Mouse (Mus musculus) cerebellum, adult 11 months (tissue): ENCODE data around the gene Sh3d21.
"Not testable (repeated sequence)": the region's sequence is repeated elsewhere in the genome, so short reads cannot be mapped to it uniquely, and the experiment has no call there.

ENCODE experiments used
- DNase-seq: peaks from one replicate; pipeline ENCODE4 v3.0.0; 2022

Gene Sh3d21

DNA sequence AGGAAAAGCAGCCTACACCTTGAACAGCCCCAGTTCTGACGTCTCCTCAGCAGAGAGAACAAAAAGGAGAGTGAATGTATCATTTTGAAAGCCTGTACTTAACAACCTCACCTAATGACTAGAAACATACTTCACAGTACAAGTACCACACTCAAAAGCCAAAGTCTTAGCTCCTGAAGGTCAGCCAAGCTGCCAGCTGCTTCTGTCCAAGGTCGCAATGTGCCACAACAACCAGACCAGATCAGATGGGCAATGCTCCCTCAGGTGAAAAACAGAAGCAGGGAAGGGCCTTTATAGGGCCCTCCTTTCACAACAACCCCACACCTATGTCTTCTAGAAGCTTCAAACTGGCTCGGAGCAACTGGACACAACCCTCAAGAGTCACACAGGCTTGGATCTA is 2.8 kb upstream of the Sh3d21 start:
- no peak for DNase-seq

DNA sequence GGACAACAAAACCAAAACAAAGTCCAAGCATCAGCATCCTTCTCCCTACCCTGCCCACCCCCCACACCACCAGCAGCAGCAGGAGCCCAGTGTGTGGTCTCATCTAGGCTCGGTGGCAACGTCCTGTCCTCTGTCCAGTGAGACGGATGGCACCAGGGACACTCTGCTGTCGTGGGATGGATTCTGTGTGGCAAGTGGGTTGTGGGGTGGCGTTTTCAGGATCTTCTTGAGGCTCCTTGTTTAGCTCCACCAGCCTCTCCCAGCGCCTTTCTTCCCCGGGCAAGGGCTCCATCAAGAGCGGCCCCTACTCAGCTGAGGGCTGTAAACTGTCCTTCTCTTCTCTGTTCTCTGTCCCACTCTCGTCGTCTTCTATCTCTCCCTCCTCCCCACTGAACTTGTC is 1.8 kb upstream of the Sh3d21 start:
- not testable (repeated sequence) for DNase-seq

DNA sequence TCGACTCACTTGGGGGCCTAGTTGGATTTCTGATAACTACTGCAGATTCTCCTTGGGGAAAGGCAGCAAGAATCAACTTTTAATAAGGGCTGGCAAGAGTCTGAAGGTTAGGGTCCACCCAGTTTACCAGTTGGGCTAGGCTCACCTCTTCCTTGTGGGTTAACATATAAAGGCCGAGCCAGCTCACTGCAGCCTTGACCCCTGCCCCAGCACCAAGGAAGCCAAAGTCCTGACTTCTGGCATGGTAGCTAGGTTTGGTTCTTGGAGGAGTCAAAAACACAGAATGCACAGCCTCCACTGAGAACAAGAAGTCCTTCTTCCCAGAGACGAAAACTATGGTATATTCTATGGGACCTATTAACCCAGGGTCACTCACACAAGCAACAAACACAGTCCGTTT is 394 bp upstream of the Sh3d21 start:
- DNase-seq, result no peak

DNA sequence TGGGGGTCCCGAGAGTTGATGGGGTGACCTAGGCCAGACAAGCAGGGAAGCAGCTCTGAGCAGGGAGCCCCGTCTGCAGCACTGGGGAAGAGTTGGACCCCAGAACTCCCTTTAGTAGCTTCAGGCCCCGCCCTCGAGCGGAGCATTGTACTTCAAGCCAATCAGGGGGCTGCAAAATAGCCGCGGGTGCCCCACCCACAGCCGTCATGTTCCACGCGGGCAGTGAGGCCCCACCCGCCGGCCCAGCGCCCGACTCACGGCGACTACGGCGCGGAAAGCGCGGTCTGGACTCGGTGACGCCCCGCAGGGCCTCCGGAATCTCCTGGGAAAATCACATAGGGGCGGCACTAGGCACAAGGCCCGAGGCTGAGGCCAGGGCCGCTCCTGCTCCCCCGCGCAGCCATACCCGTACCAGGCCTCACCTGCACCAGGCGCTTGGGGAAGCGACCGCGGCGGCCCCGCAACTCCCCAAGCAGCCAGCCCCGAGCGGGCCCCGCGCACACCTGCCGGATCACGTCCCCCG is 686 bp downstream of the Sh3d21 start:
- peak; percentile 69 for DNase-seq

DNA sequence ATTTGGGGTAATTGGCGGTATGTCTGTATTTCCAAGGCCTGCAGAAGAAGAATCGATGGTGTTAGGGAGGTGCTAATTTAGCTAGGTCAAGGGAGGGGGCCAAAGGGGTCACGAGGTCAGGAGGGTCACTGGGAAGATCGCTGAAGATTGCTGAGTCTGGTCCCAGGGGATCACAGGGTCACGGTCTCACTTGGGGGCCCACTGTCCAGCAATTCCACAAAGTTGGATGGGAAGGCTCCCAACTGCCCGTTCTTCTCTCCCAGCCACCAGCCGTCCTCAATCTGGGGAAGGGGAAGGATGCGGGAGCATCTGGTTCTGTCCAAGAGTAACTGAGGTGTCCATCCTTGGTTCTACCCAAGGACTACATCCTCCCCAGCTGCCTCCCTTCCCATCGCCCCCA is 1.3 kb downstream of the Sh3d21 start:
- no peak for DNase-seq

DNA sequence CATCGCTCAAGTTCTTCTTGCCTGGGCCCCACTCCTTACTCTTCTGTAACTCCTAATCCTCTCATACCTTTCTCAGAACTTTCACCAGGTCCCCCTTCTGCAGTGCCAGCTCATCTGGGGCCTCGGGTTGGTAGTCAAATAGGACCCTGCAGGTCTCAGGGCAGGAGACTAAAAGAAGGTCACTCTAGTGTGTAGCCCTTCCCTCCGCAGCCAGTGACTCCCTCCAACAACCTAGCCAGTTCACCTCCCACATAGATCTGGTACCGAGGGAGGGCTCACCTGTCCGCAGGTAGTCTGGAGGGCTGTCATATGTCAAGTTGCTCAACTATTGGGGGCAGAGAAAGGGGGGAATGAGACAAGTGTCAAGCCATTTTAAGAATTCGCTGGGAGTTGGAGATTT is 1.8 kb downstream of the Sh3d21 start:
- no peak for DNase-seq

DNA sequence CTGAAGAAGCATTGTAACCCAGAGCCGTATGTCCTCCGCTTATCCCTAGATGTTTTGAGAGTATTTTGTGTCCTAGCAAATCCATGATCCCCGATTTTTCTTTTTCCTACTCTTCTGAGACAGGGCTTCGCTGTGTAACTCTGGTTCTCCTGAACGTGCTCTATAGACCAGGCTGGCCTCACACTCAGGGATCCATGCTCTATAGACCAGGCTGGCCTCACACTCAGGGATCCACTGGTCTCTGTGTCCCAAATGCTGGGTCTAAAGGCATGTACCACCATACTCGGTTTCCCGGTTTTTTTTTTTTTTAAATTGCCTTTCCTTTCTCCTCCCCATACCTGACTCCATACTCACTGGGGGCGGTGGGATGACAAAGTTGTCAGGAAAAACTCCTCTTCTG is 2.3 kb downstream of the Sh3d21 start:
- no peak for DNase-seq

DNA sequence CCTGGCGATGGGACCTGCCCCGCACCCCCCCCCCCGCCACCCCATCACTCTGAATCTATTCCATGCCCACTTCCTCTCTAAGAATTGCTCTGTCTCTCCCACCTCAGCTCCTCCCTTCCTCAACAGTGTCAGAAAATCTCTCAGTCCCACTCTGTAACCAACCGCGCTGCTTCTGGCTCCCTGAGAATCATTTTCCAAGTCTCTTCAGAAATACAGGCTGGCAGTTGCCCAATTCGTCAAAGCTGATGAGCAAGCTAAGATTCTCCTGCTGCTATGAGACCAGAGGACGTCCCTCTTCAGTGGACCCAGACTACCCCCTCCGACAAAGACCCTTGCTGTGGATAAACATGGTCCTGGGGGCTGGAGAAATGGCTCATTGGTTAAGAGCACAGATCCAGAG is 3.8 kb downstream of the Sh3d21 start:
- DNase-seq, result no peak

DNA sequence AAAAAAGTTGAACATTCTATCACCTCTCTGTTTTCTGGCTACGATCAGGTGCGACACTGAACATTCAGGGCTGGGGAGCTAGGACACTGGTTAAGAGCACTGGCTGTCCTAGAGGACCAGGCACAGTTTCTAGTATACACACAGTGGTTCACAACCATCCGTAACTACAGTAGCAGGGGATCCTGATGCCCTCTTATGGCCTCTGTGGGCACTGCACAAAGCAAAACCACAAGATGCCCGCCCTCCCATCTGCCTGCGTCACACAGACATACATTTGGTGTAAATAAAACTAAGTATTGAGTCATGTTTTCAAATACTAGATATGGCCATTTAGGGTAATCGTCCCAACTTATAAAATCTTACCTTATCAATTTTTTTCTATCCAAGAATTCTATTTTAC is 5.7 kb downstream of the Sh3d21 start:
- DNase-seq, result no peak

DNA sequence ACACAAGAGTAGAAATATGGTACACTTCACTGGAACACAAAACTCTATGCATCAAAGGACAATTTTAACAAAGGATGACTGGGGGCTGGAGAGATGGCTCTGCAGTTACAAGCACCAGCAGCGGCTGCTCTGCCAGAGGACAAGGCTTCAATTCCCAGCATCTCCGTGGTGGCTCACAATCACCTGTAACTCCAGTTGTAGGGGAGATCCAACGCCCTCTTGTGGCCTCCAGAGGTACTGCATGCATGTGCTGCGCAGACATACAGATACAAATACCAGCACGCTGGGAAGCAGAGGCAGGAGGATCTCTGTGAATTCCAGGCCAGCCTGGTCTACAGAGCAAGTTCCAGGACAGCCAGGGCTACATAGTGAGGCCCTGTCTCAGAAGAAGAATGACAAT is 6.7 kb downstream of the Sh3d21 start:
- DNase-seq, result no peak

DNA sequence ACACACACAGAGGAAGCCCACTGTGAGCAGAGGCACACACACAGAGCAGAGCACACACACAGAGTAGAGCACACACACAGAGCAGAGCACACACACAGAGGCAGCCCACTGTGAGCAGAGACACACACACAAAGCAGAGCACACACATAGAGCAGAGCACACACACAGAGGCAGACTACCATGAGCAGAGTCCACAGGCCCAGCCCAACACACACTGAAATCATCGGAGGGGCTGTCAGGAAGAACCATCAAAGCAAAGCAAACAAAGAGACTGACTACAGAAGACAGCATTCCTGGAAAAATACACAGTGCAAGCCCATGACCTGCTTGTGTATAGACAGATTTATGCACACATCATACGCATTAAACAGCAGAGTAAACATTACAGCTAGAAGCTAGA is 7.4 kb downstream of the Sh3d21 start:
- DNase-seq, result no peak

DNA sequence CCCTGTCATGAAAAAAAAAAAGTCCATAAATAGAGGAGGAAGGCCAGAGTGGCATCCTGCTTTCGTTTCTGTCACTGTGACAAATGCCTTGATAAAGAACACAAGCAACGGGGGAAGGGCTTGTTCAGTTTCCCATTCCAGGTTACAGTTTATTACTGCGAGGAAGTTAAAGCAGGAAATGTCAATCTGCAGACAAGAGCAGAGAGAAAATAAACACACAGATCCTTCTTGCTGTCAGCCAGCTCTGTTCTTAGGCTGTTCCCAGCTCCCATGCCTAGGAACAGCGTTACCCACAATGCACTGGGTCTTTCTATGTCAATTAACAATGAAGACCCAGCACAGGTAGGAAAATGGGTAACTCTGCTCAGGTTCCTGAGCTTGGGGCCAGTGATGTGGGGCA is 8.1 kb downstream of the Sh3d21 start:
- no peak for DNase-seq

DNA sequence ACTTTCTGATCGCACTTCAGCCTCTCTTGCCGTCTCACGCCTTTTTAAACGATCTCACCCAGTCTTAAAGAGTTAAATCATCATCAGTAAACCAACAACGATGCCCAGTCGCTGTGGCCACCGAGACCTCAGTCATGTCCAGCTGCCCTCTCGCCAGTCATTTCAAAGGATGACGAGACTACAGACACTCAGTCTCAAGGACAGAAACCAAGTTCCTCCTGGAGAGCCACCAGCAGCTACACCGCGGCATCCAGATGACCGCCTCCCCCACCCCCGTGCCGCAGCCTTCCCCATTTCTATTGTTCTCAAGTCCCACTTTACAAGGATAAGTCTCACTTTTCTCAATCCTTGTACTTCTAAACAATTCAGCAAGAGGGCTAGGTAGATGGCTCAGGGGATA is 10.4 kb downstream of the Sh3d21 start:
- DNase-seq, result no peak

DNA sequence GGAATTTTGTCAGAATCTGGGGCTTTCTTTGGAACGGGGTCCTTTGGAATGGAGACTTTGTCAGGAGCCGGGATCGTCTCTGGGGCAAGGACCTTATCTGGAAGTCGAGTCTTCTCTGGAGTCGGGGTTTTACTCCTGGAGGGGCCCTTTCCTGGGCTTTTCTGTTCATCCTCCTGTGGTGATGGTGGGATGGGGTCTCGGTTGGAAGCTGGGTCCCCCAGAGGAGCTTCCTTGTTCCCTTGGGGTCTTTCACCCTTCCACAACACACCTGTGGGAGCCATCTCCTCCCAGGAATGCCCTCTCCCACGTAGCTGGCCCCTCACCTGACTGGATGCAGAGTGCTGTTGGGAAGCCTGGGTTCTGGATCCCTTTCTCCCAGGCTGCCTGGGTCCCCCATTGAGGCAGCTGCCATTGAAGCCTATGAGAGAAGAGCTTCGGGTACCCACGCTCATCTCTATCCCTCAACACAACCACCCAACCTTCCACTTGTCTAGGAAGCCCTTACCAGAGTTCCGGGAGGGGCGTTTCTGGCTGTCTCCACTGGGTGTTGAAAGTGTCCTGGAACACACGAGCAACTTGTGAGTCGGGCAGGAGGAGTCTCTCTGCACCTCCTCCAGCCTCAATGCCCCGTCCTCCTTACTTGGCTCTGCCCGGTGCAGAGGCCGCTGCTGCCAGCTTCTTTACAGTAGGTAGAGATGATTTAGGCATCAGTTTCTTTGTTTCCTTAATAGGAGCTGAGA is 11.4 kb downstream of the Sh3d21 start:
- DNase-seq, result no peak

DNA sequence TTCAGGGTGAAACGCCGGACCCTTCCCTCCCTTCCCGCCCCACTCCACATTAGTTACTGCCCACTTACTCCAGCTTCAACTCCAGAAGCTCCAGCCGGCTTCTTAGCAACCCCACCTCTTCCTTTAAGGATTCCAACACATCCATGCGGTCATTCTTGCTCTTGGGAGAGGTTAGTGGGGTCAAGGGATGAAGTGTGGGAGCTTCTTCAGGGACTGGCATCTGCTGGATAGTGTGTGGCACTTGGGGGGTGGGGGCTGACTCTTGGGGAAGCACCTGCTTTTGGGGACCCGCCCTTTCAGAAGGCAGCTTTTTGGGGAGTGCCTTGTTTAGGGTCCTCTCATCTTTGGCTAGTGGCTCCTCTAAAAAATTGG is 12.4 kb downstream of the Sh3d21 start:
- no peak for DNase-seq

DNA sequence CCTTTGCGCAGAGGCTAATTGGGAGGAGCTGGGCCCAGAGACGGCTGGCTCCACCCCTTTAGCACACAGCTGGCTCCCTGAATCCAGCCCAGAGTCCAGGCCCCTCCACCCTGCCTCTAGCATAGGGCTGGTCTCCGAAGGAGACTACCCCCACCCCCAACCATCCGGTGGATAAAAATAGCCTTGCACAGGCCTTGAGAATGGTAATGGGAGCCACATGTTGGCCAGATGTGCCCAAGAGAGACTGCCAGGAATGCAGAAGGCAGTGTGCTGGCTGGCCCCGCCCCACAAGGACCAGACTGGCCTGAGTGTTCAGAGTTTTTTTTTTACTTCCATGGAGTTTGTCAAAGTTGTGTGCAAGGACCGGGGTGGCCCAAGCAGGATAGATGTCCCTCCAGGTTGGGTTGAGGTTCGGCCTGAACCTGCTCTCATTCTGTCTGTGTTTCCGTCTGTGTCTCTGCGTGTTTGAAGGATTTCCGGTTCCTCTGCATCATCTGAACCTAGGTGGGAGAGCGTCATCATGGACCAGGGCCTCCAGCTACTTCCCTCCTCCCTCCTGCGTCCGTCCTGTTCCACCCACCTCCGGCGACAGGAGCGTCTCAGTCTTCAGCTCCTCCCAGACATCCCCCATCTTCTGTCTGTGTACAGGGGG is 12.9 kb downstream of the Sh3d21 start:
- no peak for DNase-seq

DNA sequence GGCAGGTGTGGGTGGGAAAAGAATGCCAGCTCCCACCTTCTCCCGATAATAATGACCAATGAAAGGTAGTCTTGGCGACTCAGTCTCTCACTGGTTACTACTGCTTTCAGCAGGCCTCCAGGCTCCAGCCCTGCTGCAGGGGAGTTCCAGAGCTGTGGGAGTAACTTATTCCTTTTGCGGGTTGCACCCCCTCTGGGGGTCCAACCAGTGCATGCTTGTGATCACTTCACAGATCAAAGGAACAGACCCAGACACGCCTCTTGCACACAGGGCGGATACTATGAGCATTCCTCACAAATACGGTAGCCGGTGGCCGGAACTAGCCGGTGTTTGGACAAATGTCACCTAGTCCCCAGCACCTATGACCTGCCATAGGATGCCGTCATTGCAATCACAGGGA is 13.5 kb downstream of the Sh3d21 start:
- no peak for DNase-seq

DNA sequence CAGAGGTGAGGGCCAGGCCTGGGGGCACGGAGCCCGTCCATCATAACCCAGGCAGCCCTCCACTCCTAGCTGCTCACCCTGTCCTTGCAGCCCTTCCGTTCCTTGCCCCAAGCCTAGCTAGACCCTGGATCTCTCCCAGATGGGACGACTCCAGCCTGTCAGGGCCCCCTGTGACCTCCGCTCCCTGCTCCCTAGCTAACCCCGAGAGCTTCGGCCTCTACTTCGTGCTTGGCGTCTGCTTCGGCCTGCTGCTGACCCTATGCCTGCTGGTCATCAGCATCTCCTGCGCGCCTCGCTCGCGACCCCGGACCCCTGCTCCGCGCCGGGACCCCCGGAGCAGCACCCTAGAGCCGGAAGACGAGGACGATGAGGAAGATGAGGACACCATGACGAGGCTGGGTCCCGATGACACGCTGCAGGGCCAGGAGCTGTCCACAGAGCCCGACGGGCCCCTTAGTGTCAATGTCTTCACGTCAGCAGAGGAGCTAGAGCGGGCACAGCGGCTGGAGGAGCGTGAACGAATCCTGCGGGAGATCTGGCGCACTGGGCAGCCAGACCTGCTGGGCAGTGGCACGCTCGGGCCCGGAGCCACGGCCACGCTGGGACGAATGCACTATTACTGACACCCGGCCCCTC is 14.1 kb downstream of the Sh3d21 start:
- DNase-seq, result no peak

DNA sequence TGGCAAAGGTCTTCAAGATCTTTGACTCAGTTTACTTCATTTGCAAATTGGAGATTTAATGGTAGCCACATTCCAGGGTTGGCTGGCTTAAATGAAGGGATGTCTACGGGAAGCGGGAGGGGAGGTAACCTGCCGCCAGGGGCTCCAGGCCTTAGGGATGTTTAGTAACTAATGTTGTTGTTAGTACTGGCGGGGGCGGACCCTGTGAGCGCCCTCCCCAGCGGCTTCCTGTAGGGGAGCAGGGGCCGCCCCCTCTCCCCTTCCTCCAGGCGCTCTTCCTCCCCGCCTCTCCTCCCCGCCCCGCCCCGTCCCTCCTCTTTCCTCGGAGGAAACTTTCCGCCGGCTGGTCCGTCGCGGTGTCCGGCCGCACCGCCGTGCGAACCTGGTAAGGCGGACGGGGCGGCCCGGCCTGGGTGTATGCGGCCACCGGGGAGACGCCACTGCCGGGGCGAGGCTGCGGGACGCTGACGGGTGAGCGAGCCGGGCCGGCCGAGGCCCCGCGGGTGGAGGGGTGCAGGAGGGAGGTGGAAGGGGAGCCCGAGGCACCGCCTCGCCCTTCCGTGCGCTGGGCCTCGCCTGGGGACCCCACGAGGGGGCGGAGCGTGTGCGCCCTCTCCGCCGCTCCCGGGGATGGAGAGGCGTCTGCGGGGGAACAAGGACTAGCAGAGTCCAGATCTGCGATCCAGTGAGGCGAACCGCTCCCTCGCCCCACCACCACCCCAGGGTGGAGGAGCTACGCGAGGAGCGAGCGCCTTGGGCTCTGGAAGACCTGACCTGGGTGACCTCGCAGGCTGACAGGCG is 14.9 kb downstream of the Sh3d21 start:
- no peak for DNase-seq

DNA sequence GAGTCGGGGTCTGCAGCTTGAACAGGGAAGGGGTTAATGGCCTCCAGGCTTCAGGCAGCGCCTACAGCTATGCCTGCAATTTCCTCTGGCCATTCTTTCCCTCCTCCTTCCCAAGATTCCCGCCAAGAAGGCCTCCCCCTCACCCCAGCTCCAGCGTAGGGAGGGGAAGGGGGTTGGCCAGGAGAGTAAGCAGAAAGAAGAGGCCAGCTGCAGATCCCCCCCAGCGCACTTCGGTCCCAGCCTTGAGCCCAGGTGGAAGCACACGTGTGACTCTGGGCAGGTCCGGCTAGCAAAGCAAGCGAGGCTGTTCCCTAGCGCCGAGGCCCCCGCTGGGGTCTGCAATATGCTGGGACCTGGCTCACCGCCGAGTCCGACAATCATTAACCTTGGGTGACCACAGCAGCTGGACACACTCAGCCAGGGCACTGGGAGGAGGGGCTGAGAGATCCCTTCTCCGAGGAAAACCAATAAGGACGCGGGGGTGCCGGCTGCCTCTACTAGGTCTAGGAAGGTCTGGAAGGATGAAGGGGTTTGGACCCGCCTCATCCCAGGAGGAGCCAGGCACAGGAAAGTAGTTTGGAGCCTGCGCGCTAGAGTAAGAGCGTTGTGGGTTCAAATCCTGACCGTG is 15.6 kb downstream of the Sh3d21 start, which contains the start of gene Eva1b:
Gene Eva1b, plus strand, starts transcription at position 212 of the 628 bp plus-strand sequence.
- no peak for DNase-seq

DNA sequence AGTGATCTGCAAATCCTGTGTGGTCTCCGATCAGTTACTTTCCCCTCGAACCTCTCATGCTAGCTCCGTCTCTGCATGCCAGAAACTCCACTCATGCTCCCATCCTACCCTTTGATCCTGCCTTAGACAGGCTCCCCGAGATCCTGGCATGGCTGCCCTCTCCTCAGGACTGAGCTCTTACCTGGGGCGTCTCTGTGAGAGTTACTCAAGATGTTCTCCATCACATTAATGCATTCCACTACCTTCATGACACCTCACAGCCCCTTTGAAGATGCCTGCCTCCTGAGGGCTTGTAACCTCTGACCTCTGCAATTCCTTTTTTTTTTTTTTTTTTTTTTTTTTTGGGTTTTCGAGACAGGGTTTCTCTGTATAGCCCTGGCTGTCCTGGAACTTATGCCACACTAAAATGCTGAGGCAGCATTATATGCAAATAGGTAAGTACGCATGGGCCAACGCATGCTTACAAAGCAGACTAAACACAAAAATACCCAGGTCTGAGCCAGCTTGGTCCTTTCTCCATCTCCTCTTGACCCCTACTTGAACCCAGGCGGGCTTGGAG is 16.2 kb downstream of the Sh3d21 start:
- no peak for DNase-seq

DNA sequence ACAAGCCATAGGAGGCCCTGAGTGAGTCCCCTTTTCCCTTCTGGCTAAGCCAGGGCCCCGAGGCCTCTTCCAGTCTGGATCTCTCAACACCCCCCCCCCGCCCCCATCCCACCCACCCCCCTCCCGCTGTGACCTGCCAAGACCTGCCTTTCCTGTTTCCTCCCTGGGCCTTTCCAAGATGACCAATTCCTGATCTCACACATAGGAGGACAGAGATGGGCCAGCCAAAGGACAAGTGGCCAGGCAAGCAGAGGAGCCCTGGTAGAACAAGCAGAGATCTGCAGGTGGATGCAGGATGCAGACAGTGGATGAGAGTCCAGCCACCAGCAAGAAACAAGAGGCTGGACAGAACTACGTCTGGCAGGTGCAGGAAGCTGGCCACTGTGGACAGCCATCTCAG is 17.9 kb downstream of the Sh3d21 start:
- DNase-seq, result no peak

DNA sequence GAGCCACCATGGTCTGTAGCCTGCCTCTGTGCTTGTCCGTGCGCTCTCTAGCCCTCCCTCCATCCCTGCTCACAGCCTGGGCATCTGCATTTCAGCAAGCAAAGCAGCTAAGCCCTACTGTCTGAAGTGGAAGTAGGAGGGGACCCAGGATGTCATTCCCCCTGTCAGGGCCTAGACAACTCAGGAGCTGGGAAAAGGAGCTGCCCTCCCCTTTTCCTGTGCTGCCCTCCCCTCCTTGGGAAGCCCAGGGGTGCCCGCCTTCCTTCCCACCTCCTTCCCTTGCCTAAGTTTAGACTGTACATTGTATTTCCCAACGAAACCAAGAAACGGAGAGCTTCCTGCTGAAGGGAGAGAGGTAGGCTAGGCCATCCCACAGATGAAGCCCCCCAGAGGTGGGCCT is 22.3 kb downstream of the Sh3d21 start:
- DNase-seq, result no peak
